Mouse (Mus musculus) forebrain, embryonic 10.5 days (tissue): ENCODE data around the gene Chrnd. TPM values are rescaled to one million over a fixed set of nuclear protein-coding genes. Genes with fewer than 3 reads are reported as not detected.

Experiments used
- DNase-seq: peaks from one replicate; pipeline ENCODE4 v3.0.0-alpha.2; 2017; ENCODE audit warnings: low spot score; ENCODE audit errors: extremely low spot score
- H3K27ac ChIP-seq: fragments of 300-500 bp; sonication (generic); 2 replicates; pipeline ENCODE4 v1.5.1; 2016; ENCODE audit warnings: mild to moderate bottlenecking
- H3K27me3 ChIP-seq: fragments of 300-500 bp; sonication (generic); 2 replicates; pipeline ENCODE4 v1.6.1; 2016; ENCODE audit warnings: mild to moderate bottlenecking; ENCODE audit not compliant: poor library complexity, severe bottlenecking
- H3K36me3 ChIP-seq: fragments of 300-500 bp; sonication (generic); replicated peaks from 2 replicates; pipeline ENCODE4 v1.6.1; 2016; ENCODE audit warnings: mild to moderate bottlenecking, moderate library complexity
- H3K4me1 ChIP-seq: fragments of 300-500 bp; sonication (generic); 2 replicates; pipeline ENCODE4 v1.6.1; 2016
- H3K4me3 ChIP-seq: fragments of 300-500 bp; sonication (generic); 2 replicates; pipeline ENCODE4 v1.5.1; 2016; ENCODE audit warnings: mild to moderate bottlenecking, moderate library complexity
- H3K9me3 ChIP-seq: fragments of 300-500 bp; sonication (generic); 2 replicates; pipeline ENCODE4 v1.6.1; 2016; ENCODE audit warnings: mild to moderate bottlenecking, moderate library complexity
- WGBS: fragments of 180-500 bp; shearing (Covaris S2); methylation state at CpG from one replicate; pipeline ENCODE4 v1.1.7; 2016; 5-methylcytosine and 5-hydroxymethylcytosine counted together
- polyA plus RNA-seq: library from polyadenylated mRNA; unstranded; fragments of >200 nt; fragmentation: Nextera tagmentation; extraction: Ambion mirVana; gene quantifications from 2 replicates; pipeline ENCODE4 v1.2.1, GENCODE M21; 2016

Gene Chrnd
- polyA plus RNA-seq, 1 experiment from 2014 or later: not detected

DNA sequence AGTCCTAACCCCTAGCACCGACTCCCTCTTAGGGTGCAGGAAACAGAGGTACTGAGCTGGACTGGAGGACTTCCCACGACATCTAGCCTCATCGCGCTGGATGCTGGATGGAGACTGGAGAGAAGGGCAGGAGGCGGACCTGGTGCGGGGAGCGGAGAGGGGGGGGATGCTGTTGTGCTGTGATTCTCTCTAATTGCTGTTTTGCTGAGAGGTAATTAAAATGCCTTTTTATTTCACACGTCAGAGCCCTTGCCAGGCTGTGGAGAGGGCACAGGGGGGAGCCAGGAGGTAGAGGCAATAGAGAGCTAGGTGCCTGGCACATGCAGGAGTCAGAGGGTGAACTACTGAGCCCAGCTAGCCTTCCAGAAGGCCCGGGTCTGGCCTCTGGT is 25.6 kb upstream of the Chrnd start:
- Histone ChIP-seq H3K4me3 (no peak overlapping the region), H3K4me1 (peaks cover 37% of the 10 kb centered on the region), H3K36me3 (no peaks in the 10 kb centered on the region), H3K9me3 (no peaks in the 10 kb centered on the region), H3K27ac (no peak overlapping the region; the same call in 1 of the 2 replicates), H3K27me3 (peaks cover 84% of the 10 kb centered on the region)
- 52% methylated on average over 9 of the region's 9 CpGs for WGBS
- no peak for DNase-seq

DNA sequence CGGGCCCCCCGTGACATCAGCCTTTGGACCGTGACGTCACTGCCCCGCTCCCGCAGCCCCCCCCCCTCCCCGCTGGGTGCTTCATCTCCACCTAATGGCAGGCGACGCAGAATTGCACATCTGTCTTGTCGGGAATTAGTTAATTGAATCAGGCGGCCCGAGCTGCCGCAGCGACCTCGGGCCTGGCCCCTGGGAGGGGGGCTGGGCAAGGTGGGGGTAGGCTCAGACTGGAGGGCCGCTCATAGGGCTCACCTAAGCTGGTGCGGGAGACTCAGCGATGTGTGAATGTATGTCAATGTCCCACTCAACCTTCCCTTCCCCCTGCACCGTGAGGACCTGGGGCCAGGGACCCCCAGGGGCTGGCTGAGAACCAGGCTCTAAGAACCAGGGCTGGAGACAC is 19.9 kb upstream of the Chrnd start:
- Histone ChIP-seq H3K4me1 (peaks cover 37% of the 10 kb centered on the region), H3K4me3 (peak overlapping the region; percentile 26)
- DNase-seq: no peak

DNA sequence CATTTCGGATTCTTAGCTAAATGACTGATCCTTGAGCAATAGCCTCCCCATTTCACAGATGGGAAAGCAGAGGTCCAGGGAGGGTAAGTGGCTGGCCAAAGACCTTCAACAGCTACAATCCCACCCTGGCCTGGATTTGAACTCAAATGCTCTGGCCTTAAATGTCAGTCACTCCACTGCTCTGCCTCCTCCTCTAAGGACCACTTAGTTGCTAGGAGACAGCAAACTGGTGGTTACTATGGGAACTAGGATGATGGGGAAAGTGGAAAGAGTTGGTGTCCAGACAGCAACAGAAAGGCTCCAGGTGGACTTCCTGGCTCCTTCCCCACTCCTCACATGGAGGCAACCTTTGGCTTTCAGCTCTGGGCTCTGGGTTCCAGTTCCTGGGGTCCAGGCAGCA is 19.1 kb upstream of the Chrnd start:
- 66% methylated on average over 1 of the region's 1 CpGs for WGBS
- no peak overlapping the region for H3K4me3 ChIP-seq
- H3K36me3 ChIP-seq: no peaks in the 10 kb centered on the region
- H3K4me1 ChIP-seq: peaks cover 45% of the 10 kb centered on the region
- no peaks in the 10 kb centered on the region for H3K9me3 ChIP-seq
- no peak for DNase-seq
- H3K27ac ChIP-seq: no peak overlapping the region
- peaks cover 97% of the 10 kb centered on the region for H3K27me3 ChIP-seq

More for the DNA sequence above, 19.9 kb upstream of the Chrnd start:
- 9% methylated on average over 19 of the region's 19 CpGs for WGBS
- H3K36me3 ChIP-seq: no peaks in the 10 kb centered on the region
- no peaks in the 10 kb centered on the region for H3K9me3 ChIP-seq
- H3K27me3 ChIP-seq: peaks cover 98% of the 10 kb centered on the region
- 0 out of 2 replicates have a peak overlapping the region, but pooled peaks have one; percentile 15 for H3K27ac ChIP-seq

GRCm38 (mm10) chr1:87172316-87172715 is 18.1 kb upstream of the Chrnd start:
- Histone ChIP-seq H3K9me3 (no peaks in the 10 kb centered on the region), H3K27ac (no peak overlapping the region), H3K4me1 (peaks cover 46% of the 10 kb centered on the region), H3K4me3 (no peak overlapping the region), H3K36me3 (no peaks in the 10 kb centered on the region), H3K27me3 (peaks cover 94% of the 10 kb centered on the region)
- no peak for DNase-seq
- 56% methylated on average over 9 of the region's 9 CpGs for WGBS

GRCm38 (mm10) chr1:87174006-87174955 is 16.1 kb upstream of the Chrnd start:
- WGBS: 25% methylated on average over 28 of the region's 28 CpGs
- Histone ChIP-seq H3K4me3 (0 out of 2 replicates have a peak overlapping the region, but pooled peaks have one; percentile 25), H3K27me3 (peaks cover 75% of the 10 kb centered on the region), H3K4me1 (peaks cover 38% of the 10 kb centered on the region), H3K9me3 (no peaks in the 10 kb centered on the region), H3K27ac (peak overlapping the region; percentile 26; the same call in 1 of the 2 replicates), H3K36me3 (no peaks in the 10 kb centered on the region)
- peak; percentile 82 for DNase-seq

GRCm38 (mm10) chr1:87175852-87176292 is 14.5 kb upstream of the Chrnd start:
- WGBS: 17% methylated on average over 11 of the region's 11 CpGs
- peaks cover 68% of the 10 kb centered on the region for H3K27me3 ChIP-seq
- H3K4me3 ChIP-seq: no peak overlapping the region
- H3K27ac ChIP-seq: 0 out of 2 replicates have a peak overlapping the region, but pooled peaks have one; percentile 45
- no peaks in the 10 kb centered on the region for H3K36me3 ChIP-seq
- DNase-seq: no peak
- peaks cover 22% of the 10 kb centered on the region for H3K4me1 ChIP-seq
- H3K9me3 ChIP-seq: no peaks in the 10 kb centered on the region

- no peaks in the 10 kb centered on the region for H3K9me3 ChIP-seq
- H3K27me3 ChIP-seq: peaks cover 70% of the 10 kb centered on the region
- no peak overlapping the region for H3K27ac ChIP-seq
- DNase-seq: no peak
- no peaks in the 10 kb centered on the region for H3K36me3 ChIP-seq
- H3K4me3 ChIP-seq: no peak overlapping the region
- WGBS: 69% methylated on average over 5 of the region's 5 CpGs
- peaks cover 39% of the 10 kb centered on the region for H3K4me1 ChIP-seq
Observed at GRCm38 (mm10) chr1:87180896-87181295, 9.5 kb upstream of the Chrnd start.

- H3K9me3 ChIP-seq: no peaks in the 10 kb centered on the region
- 69% methylated on average over 9 of the region's 9 CpGs for WGBS
- no peak within 1 kb of the TSS for H3K4me3 ChIP-seq
- peaks cover 80% of the 10 kb centered on the region for H3K27me3 ChIP-seq
- H3K36me3 ChIP-seq: no peaks in the 10 kb centered on the region
- peaks cover 47% of the 10 kb centered on the region for H3K4me1 ChIP-seq
- no peak for DNase-seq
- H3K27ac ChIP-seq: no peak within 1 kb of the TSS
Observed at GRCm38 (mm10) chr1:87183013-87183412, 7.4 kb upstream of the Chrnd start, which contains the start of gene Prss56. Gene Prss56 (plus strand): TSS chr1:87183313.

DNA sequence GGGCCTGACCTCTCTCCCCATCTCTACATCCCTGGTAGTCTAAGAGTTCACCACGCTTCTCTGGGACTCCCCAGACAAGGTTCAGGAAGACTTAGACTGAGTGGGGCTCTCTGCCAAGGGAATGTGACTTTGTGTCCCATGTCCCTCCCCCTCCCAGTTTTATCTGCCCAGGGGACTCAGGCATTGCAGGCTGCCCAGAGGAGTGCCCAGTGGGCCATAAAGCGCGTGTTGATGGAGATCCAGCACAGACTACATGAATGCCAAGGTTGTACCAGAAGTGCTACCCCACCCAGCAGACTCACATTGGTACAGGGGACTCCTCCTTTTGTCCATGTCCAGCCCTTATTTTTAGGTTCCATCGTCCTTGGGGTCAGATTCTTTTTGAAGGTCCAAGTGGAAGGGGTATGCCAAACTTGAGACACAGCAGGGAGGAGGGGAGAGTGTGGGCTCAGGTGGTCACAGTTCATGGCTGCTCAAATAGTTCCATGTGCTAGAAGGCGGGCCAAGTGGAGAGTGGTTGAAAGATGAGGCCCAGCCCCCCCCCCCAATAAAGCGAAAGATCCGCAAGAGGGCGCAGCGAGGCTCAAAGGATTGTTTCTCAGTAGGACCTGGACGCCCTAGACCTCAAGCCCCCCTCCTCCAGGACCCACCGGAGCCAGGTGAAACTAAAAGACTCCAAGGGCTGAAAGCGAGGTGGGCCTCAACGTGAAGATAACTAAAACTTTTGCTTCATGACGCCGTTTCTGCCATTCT is 6.2 kb upstream of the Chrnd start:
- Histone ChIP-seq H3K27me3 (peaks cover 92% of the 10 kb centered on the region), H3K4me1 (peaks cover 45% of the 10 kb centered on the region), H3K27ac (no peak overlapping the region), H3K9me3 (no peaks in the 10 kb centered on the region), H3K36me3 (no peaks in the 10 kb centered on the region), H3K4me3 (no peak overlapping the region)
- WGBS: 27% methylated on average over 15 of the region's 15 CpGs
- DNase-seq: no peak

DNA sequence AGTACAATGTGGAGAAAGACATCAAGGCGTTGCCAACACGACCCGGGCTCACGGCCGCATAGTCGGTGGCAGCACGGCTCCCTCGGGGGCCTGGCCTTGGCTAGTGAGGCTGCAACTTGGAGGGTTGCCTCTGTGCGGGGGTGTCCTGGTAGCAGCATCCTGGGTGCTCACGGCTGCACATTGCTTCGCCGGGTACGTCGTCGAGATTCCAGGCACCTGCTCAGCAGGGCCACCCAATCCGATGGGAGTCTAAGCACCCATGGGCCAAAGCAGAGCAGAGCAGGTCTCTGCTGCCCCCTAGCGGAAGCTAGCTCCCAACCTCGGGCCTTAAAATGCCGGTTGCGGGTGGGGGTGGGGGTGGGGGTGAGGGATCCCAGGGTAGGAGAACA is 5.7 kb upstream of the Chrnd start:
- WGBS: 7% methylated on average over 20 of the region's 20 CpGs

DNA sequence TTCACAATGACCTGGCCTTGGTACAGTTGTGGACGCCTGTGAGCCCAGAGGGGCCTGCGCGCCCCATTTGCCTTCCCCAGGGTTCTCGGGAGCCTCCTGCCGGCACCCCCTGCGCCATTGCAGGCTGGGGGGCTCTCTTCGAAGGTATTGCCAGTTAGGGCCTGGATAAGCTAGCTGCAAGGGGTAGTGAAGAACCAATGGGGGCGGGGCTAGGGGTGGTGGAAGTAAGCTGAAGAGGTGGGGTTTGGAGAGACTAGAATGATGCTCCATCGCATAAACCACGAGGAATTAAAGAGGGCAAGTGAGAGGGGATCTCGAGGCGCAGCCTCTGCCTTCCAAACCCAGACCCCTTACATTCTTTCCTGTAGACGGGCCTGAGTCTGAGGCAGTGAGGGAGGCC is 4.9 kb upstream of the Chrnd start:
- 9% methylated on average over 13 of the region's 13 CpGs for WGBS

More for the DNA sequence above, 5.7 kb upstream of the Chrnd start:
- Histone ChIP-seq H3K4me1 (peaks cover 45% of the 10 kb centered on the region), H3K4me3 (no peak overlapping the region), H3K27ac (no peak overlapping the region), H3K27me3 (peaks cover 96% of the 10 kb centered on the region), H3K36me3 (no peaks in the 10 kb centered on the region), H3K9me3 (no peaks in the 10 kb centered on the region)
- peak; percentile 35 for DNase-seq

GRCm38 (mm10) chr1:87186261-87187036 is 4.0 kb upstream of the Chrnd start:
- Histone ChIP-seq H3K27me3 (peaks cover 90% of the 10 kb centered on the region), H3K4me3 (peak overlapping the region; percentile 60), H3K9me3 (no peaks in the 10 kb centered on the region), H3K4me1 (peaks cover 54% of the 10 kb centered on the region), H3K36me3 (no peaks in the 10 kb centered on the region), H3K27ac (peak overlapping the region; percentile 75)
- 2% methylated on average over 52 of the region's 54 CpGs for WGBS
- peak; percentile 55 for DNase-seq

More for the DNA sequence above, 4.9 kb upstream of the Chrnd start:
- Histone ChIP-seq H3K27ac (no peak overlapping the region), H3K27me3 (peaks cover 92% of the 10 kb centered on the region), H3K36me3 (no peaks in the 10 kb centered on the region), H3K4me1 (peaks cover 49% of the 10 kb centered on the region), H3K9me3 (no peaks in the 10 kb centered on the region), H3K4me3 (no peak overlapping the region)
- no peak for DNase-seq
